Mouse (Mus musculus) kidney, adult 2 months (tissue): ENCODE data around the gene Rtkn. TPM values are rescaled to one million over a fixed set of nuclear protein-coding genes. Genes with fewer than 3 reads are reported as not detected.

Experiments used
- DNase-seq: peaks from one replicate; pipeline ENCODE4 v3.0.0; 2021
- H3K27ac ChIP-seq: fragments of 200-500 bp; 2 replicates; pipeline ENCODE4 v1.5.1; 2012; ENCODE audit warnings: low read depth, low read length, control low read depth, inconsistent platforms; ENCODE audit not compliant: insufficient read depth
- H3K27me3 ChIP-seq: fragments of 200-500 bp; replicated peaks from 2 replicates; pipeline ENCODE4 v1.6.1; 2012; ENCODE audit warnings: mild to moderate bottlenecking, moderate library complexity, low read length, inconsistent platforms; ENCODE audit not compliant: control insufficient read depth, insufficient read depth
- H3K36me3 ChIP-seq: fragments of 200-500 bp; 2 replicates; pipeline ENCODE4 v1.6.1; 2012; ENCODE audit warnings: mild to moderate bottlenecking, moderate library complexity, low read length, inconsistent platforms; ENCODE audit not compliant: control insufficient read depth, insufficient read depth
- H3K4me1 ChIP-seq: fragments of 200-500 bp; 2 replicates; pipeline ENCODE4 v1.6.1; 2011; ENCODE audit warnings: low read length; ENCODE audit not compliant: control insufficient read depth, insufficient read depth
- H3K4me3 ChIP-seq: fragments of 200-500 bp; 2 replicates; pipeline ENCODE4 v1.5.1; 2011; ENCODE audit warnings: mild to moderate bottlenecking, low read depth, low read length, control low read depth; ENCODE audit not compliant: insufficient read depth
- CTCF ChIP-seq: fragments of 200-500 bp; conservative IDR thresholded peaks from 2 replicates; pipeline ENCODE4 v1.5.1; 2011; ENCODE audit warnings: low read depth, mild to moderate bottlenecking, control low read depth, low read length, moderate library complexity, mixed read lengths; ENCODE audit not compliant: insufficient read depth, insufficient read length
- POLR2A ChIP-seq: fragments of 200-500 bp; IDR thresholded peaks from one replicate; pipeline ENCODE4 v1.6.1; 2011; ENCODE audit warnings: low read depth, low read length, control low read depth
- WGBS: fragments of 180-500 bp; shearing (Covaris S2); methylation state at CpG from one replicate; pipeline ENCODE4 v1.1.7; 2018; 5-methylcytosine and 5-hydroxymethylcytosine counted together
- polyA plus RNA-seq: library from polyadenylated mRNA; depleted of rRNA; stranded (reverse); fragments of >200 nt; gene quantifications from 2 replicates; pipeline ENCODE4 v1.2.3, GENCODE M21; 2012

The Rtkn gene
- polyA plus RNA-seq, 1 experiment, result 73.6 TPM

DNA sequence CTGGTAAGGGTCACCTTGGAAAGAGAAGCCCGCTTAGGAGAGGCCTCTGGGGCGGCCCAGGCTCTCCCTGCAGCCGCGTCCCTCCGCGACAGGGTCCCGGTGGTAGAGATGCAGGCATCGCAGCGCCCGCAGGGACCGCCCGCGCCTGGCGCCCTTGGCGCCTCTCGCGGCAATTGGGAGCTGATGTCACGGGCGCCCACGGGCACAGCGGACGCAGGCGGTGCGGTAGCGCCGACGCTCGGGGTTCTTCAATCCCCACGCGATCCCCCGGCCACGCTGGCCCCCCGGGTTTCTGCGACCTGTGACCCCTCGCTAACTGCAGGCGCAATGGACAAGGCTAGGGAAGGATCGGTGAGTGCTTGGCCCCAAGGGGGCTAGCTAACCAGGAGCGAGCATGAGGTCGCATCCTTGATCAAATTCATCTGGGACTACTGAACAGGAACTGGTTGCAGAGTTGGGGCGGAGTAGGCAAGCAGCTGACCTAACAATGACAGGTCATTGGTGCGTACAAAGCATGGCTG is 7.0 kb downstream of the Rtkn start:
- peak overlapping the region; percentile 21; the same call in 1 of the 2 replicates for H3K4me3 ChIP-seq
- H3K36me3 ChIP-seq, result no peaks in the 10 kb centered on the region
- H3K4me1 ChIP-seq, result peaks cover 4% of the 10 kb centered on the region; the same call in 1 of the 2 replicates
- TF ChIP-seq CTCF (no peak), POLR2A (no peak)
- no peaks in the 10 kb centered on the region for H3K27me3 ChIP-seq
- 31% methylated on average over 41 of the region's 41 CpGs for WGBS
- peak; percentile 38 for DNase-seq
- 0 out of 2 replicates have a peak overlapping the region, but pooled peaks have one; percentile 14 for H3K27ac ChIP-seq

DNA sequence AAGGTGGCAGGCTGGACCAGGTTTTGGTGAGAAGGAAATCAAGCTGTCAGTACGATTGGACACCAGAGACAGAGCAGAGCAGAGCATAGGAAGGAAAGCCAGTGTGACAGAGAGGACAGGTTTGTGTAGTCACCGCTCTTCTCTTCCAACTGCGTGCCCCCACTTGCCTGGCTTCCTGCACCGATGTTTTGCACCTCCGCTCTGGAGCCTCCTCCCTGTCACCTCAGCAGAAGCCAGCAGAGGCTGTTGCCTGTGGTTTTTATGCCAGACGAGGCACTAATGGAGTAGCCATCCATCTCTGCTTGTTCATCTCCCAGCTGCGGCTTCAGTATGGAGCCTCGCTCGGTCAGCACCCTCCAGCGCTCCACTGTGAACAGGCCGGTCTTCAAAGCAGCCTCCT is 7.6 kb downstream of the Rtkn start:
- Histone ChIP-seq H3K4me1 (peaks cover 1% of the 10 kb centered on the region; the same call in 1 of the 2 replicates), H3K4me3 (no peak overlapping the region), H3K27ac (no peak overlapping the region), H3K36me3 (no peaks in the 10 kb centered on the region), H3K27me3 (no peaks in the 10 kb centered on the region)
- TF ChIP-seq CTCF (no peak), POLR2A (no peak)
- no peak for DNase-seq
- 80% methylated on average over 11 of the region's 11 CpGs for WGBS

DNA sequence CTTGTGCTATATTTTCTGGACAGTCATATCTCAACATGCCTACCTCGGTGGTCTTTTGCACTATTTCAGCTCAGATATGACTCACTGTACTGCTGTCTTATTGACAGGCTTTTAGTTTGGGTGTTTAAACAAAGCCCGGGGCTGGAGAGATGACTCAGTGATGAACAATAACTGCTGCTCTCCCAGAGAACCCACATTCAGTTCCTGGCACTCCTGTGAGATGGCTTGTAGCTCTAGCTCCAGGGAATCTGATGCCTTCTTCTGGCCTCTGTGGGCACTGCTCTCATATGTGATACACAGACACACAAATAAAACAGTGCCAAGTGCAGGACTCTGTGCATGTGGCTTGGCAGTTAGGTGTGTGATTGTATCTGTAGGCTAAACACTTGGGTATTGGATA is 9.9 kb downstream of the Rtkn start:
- Histone ChIP-seq H3K4me1 (no peaks in the 10 kb centered on the region), H3K27ac (no peak overlapping the region), H3K36me3 (no peaks in the 10 kb centered on the region), H3K27me3 (no peaks in the 10 kb centered on the region), H3K4me3 (no peak overlapping the region)
- TF ChIP-seq POLR2A, result no peak
- TF ChIP-seq CTCF, result no peak
- DNase-seq, result no peak
- WGBS, result 67% methylated on average over 2 of the region's 2 CpGs

DNA sequence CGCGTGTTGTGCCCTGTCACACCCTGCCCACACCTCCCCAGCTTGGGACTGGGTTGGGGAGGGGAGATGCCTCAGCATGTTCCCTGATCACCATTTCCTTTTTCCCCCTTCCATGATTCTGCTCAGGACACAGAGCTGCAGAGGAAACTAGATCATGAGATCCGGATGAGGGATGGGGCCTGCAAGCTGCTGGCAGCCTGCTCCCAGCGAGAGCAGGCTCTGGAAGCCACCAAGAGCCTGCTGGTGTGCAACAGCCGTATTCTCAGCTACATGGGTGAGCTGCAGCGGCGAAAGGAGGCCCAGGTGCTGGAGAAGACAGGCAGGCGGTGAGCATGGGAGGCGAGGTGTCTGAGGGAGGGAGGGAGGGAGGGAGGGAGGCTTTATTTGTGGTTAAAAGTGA is 10.5 kb downstream of the Rtkn start:
- H3K4me3 ChIP-seq, result no peak overlapping the region
- H3K27me3 ChIP-seq, result no peaks in the 10 kb centered on the region
- no peak for TF ChIP-seq POLR2A
- no peak for TF ChIP-seq CTCF
- no peak overlapping the region for H3K27ac ChIP-seq
- no peaks in the 10 kb centered on the region for H3K4me1 ChIP-seq
- 70% methylated on average over 9 of the region's 9 CpGs for WGBS
- H3K36me3 ChIP-seq, result no peaks in the 10 kb centered on the region
- no peak for DNase-seq

DNA sequence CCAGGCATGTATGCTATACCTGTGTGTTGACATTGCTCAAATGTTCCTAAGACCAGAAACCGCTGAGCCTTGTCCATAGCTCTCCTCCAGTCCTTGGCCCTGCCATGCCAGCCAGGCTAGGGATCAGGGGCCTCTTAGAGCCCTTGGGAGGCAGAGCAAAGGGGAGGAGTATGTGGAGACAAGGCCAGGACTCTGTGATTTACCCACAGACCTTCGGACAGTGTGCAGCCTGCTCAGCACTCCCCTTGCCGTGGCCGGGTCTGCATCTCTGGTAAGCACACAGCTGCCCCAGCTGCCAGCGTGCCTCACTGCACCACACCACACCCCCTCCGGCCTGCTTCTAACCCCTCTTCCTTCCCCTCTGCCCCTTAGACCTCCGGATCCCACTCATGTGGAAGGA is 12.0 kb downstream of the Rtkn start:
- no peaks in the 10 kb centered on the region for H3K4me1 ChIP-seq
- H3K4me3 ChIP-seq, result no peak overlapping the region
- H3K27me3 ChIP-seq, result no peaks in the 10 kb centered on the region
- no peak for TF ChIP-seq CTCF
- TF ChIP-seq POLR2A, result no peak
- 54% methylated on average over 7 of the region's 7 CpGs for WGBS
- H3K27ac ChIP-seq, result no peak overlapping the region
- no peak for DNase-seq
- H3K36me3 ChIP-seq, result no peaks in the 10 kb centered on the region

DNA sequence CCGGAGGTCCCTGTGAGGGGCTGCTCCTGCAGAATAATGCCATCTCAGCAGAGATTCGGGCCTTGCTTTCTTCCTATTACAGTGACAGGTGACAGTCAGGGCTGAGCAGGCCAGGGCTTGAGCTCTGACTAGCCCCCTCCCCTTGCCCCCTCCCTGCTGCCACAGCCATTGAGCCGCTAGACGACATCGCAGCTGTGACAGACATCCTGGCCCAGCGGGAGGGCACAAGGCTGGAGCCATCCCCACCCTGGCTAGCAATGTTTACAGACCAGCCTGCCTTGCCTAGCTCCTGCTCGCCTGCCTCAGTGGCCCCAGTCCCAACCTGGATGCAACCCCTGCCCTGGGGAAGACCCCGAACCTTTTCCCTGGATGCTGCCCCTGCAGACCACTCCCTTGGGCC is 16.5 kb downstream of the Rtkn start:
- no peak overlapping the region for H3K4me3 ChIP-seq
- no peaks in the 10 kb centered on the region for H3K4me1 ChIP-seq
- TF ChIP-seq CTCF (no peak), POLR2A (no peak)
- no peak overlapping the region for H3K27ac ChIP-seq
- no peak for DNase-seq
- no peaks in the 10 kb centered on the region for H3K27me3 ChIP-seq
- WGBS, result 65% methylated on average over 8 of the region's 8 CpGs
- no peaks in the 10 kb centered on the region for H3K36me3 ChIP-seq

DNA sequence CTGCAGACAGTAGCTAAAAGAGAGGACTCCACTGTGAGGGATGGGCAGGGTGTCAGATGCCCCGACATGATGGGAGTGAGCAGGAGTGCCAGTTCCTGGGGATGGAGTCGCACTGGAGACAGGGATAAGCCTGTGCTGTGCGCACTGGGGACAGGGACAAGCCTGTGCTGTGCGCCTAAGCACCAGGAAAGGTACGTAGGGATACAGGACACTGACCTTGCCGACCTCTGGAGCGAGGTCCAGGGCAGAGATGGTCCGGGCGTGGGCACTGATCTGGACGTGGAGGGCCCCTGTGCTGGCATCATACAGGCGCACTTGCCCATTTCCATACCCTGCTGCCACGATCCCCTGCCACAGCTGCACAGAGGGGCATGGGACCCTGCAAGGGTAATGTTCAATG is 17.8 kb downstream of the Rtkn start:
- Histone ChIP-seq H3K4me3 (no peak overlapping the region), H3K27ac (no peak overlapping the region), H3K4me1 (no peaks in the 10 kb centered on the region), H3K36me3 (no peaks in the 10 kb centered on the region), H3K27me3 (no peaks in the 10 kb centered on the region)
- no peak for DNase-seq
- TF ChIP-seq POLR2A (no peak), CTCF (no peak)
- 79% methylated on average over 12 of the region's 12 CpGs for WGBS
